Mouse (Mus musculus) right cerebral cortex, postnatal 25 days (tissue): Measurements from ENCODE around the gene Pde4a.
A peak's percentile ranks its signal among the peaks of the same experiment; 100 is the strongest.

ENCODE experiments used
- DNase-seq: peaks from one replicate; pipeline ENCODE4 v3.0.0; 2022

The Pde4a gene

DNA sequence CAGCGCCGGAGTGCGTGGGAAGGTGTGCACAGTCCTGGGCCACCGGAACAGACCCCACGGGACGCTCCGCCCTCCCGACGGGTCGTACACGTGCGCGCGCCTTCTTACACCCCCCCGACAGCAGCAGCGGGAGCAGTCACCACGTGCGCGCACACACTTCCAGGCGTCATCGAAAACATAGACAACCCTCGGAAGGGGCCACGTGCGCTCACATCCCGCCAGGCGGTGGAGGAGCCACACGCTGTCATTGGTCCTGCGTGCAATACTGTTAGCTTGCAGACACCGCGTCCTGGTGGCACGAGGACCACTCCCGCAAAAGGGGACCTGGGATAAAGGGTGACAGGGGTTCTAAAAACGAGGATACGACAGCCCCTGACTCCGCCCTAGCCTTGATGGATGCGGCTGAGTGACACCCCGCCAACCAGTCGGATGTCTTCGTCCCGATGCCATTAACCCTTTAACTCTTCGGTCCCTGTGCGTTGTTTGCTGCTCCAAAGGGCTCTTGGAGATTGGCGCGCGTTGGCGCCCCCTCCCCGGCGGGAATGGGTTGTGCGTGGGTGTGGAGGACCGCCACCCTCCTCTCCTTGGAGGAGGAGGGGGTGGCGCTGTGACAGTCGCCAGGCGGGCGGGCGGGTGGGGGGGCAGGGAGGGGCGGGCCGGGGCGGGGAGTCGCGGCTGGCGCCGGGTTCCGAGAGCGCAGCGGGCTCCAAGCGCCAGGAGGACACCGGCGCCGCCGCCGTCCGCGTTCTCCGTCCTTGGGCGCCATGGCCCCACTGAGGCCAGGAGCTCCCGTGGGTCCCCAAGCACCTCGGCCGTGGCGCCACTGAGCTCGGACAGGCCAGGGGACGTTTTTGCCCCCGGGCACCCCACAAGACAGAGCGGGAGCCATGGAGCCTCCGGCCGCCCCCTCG, at the start of gene Pde4a:
Gene Pde4a (plus strand): TSS at position 674 of the 911 bp plus-strand sequence.
- DNase-seq = peak; percentile 82

DNA sequence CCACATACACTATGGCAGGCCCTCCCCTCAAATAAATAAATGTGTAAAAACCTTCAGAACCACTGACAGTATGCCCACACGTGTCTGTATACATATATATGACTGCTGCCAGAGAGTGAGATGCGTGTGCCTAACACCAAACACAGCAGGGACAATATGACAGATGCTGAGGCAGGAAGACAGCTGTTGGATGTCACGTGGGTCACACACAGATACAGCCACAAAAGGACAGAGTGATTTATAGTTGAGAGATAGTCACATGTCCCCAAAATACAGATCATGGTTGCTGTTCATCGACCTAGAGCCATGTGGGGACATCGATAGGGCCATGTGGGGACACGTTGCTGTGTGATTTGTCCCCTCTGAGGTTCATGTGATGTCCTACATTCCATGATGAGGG, 48.4 kb upstream of the Pde4a start:
- DNase-seq = no peak

DNA sequence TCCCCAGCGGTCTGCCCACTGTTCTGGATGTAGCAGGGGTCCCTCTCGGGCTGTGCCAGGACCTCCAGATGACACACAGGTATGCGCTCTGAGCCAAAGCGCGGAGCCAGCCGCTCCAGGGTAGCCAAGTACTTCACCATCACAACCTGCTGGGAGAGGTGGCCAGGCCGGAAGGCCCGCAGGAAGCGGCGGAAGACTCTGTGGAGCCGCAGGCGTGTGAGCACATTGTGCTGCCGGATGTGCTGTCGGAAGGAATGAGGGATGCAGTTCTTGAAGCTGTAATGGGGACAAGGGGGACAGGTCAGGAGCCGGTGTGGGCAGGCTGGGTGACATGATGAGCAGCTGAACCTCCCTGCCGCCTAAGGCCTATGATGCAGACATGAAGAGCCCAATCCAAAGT, 44.0 kb upstream of the Pde4a start:
- DNase-seq = no peak

DNA sequence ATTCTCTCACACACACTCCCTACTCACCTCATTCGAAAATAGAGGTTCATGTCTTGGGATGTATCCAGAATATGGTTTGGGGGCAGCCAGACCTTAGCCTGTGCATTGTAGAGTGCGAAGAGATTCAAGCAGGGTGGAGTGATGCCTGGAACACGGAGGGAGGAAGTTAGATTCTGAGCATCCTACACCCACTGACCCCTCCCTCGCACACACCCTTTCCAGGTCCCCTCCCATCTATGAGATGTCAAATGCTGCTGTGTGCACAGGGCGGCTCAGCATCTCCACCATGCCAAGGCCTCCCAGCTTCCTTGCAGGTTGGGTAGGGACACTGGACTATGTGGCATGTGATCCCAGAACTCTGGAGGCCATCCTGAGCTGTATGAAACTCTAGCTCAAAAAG, 40.7 kb upstream of the Pde4a start:
- no peak for DNase-seq

DNA sequence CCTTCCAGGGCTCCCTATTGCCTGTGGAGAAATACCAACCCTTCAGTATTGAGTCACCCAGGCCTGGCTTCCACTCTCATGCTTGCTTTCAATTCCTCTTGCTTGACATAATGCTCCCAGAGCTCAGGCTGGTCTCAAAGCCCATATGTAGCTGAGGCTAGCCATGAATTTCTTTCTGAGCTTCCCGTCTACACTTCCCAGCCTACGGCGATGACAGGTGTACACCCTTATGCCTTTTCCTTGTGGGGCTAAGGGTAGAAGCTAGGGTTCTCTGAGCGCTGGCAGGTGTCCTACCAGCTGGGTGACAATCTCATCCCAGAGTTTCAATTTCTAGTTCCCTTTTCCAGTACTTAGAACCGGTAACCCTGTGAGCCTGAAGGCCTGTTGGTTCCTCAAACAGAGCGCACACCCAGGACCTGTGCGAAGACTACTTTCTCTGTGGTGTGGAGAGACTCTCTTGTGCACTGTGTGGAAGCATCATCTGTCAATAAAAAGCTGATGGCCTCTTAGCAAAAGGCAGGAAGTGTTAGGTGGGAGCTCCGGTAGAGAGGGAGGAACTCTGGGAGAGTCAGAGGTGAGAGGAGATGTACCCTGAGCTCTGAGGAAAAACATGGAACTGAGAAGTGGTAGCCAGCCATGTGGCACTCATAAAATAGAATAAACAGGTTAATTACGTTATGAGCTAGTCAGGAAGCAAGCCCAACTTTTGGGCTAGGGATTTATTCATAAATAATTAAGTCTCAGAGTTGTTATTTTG, 39.8 kb upstream of the Pde4a start:
- no peak for DNase-seq

DNA sequence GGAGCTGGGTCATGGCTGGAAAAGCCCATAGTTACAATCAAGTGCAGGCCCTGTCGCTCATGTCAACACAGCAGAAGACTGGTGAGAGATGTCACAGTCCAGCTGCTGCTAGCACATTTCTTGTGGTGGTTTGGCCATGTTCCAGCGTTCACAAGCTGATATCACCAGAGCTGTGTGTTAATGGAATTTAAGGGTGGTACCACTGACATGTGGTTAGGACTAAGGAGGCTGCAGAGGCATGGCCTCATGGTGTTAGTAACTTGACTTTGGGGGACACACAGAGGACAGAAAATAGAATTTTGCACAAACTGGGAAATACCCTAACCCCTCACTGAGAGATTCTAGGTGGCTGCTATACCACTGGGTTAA, 39.3 kb upstream of the Pde4a start:
- DNase-seq = no peak

DNA sequence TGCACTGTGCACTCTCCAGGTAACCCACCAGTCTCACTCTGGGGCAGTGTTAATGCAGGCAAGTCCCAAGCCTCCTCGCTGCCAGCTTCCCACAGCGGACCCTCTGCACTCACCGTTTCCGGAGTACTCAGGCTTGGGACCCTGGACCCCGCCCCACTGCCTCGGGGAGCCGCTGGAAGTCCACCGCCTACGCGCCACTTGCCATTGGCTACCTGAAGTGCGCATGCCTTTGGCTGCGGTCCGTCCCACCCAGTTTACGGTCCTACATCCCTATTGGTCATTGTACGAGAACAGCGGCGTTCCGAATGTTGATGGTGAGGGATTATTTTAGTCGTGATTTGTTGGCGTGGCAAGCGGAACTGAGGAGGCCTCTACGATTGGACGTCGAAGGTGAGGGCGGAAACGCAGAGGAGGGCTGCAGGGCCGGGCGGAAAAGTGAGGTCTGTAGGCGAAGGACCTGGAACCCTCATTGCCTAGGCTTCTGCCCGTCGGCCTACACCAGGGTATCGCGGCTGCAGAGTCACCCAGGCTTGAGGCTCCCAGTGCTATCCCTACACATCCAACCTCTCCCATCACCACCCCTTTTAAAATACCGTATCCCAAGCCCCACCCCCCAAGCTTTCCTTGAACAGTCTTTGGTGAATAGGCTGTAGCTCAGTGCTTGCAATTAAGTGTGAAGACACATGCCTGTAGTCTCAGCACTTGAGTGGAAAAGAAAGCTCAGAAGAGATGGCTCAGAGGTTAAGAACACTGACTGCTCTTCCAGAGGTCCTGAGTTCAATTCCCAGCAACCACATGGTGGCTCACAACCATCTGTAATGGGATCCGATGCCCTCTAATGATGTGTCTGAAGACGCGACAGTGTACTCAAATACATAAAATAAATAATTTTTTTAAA, 34.2 kb upstream of the Pde4a start, which contains the start of gene Tyk2:
Gene Tyk2 (minus strand): TSS at position 185 of the 898 bp plus-strand sequence.
- DNase-seq = peak; percentile 89

DNA sequence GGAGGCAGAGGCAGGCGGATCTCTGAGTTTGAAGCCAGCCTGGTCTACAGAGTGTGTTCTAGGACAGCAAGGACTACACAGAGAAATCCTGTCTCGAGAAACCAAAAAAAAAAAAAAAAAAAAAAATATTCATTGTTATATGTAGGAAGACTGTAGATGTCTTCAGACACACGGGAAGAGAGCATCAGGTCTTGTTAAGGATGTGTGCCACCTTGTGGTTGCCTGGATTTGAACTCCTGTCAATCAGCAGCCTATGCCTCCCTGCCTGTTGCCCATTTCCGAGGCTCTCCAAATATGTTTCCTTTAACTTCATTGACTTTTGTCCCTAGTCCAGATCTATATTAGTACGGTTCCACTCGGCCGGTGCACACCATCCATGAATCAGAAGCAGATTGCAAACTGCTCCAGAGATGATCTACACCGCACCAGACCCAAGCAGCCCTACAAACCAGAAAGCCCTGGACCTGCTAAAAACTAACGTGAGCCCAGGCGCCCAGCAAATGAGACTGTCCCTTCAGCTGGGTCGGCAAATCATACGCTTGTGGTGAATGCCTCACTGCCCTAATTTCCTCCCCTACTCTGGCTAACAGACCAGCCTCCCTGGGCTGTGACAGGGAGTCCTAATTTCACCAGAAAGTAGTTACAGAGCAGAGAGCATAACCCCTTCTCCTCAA, 33.3 kb upstream of the Pde4a start:
- DNase-seq = no peak

DNA sequence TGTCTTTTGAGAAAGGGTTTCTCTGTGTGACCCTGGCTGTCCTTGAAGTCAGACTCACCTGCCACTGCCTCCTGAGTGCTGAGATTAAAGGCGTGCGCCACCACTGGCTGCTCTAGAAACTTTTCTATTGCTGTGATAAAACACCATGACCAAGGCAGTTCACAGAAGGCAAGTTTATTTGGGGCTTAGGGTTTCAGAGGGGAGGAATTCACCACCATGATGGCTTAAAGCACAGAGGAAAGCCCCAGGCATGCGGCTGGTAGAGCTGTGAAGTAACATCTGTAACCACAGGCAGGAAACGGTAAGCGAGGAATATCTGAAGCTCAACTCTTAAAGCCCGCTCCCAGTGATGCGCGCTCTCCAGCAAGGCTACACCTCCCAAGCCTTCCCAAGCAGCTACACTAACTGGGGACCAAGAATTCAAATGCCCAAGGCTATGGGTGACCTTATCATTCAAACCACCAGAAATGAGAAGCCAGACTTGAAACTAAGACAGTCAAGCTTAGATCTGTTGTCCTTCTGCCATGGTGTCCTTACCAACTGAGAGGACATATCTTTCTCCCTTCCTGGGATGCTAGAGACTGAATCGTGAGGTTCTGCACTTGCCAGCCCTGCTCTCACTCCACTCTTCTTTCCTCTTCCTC, 32.3 kb upstream of the Pde4a start:
- DNase-seq = no peak

DNA sequence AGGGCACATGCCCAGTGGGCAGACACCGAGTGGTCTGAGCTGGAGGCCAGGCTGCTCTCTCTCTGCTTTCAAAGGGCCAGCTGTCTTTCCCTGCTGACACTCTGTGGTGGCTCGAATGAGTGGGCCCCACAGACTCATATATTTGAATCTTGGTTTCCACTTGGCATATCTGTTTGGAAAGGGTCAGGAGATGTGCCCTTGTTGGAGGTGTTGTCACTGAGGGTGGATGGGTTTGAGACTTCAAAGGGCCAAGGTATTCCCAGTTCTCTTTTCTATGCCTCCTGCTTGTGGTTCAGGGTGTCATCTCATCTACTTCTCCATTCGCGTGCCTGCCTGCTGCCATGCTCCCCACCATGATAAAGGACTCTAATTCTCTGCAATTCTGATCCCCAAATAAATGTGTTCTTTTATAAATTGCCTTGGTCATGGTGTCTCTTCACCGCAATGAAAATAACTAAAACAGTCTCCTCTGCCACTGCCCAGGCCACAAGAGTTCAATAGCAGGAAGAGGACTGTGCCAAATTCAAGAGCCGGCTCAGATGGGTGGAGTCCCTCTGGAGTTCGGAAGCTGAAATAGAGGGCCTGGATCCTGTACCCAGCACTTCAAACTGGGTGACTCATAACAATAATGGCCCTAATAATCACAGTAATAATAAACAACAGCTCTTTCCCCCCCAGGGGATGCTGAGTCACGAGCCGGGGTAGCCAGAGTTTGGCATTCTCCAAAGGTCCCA, 30.8 kb upstream of the Pde4a start:
- no peak for DNase-seq

DNA sequence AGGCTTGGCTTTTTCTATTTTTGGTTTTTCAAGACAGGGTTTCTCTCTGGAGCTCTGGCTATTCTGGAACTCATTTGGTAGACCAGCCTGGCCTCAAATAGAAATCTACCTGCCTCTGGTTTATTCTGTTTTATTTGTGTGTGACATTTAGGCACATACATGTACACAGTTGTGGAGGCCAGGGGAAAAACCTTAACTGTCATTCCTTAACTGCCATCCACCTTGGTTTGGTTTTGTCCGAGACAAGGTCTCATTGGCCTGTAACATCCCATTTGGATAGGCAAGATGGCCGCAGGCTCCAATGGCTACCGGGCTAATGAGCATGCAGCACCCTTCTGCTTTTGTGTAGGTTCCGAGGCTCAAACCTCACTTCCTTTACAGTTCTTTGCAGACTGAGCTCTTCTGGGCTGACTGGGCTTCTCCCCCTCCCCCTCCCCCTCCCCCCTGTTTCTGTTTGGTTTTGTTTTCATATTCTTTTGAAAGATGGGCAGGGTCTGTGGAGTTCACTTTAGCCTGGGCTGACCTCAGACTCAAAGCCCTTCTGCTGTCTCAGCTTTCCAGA, 30.1 kb upstream of the Pde4a start:
- no peak for DNase-seq

DNA sequence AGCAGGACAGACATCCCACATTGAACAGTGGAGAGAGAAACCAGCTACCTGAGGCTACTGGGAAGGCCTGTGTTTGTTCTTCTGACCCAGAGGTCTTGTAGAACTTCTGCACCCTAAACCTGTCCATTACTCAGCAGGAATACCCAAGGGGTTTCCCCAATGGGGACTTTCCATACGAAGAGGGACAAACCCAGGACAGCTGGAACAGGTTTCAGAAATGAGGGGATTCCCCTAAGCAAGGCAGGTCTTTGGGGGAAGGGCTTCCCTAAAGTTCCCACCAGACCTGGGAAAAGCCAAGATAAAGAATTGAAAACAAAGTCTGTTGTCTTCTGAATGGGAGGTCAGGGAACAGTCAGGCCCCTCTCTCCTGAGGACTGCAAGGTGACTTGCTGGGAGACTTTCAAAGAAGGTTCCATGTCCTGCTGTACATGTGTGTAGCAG, 29.6 kb upstream of the Pde4a start:
- DNase-seq = no peak

DNA sequence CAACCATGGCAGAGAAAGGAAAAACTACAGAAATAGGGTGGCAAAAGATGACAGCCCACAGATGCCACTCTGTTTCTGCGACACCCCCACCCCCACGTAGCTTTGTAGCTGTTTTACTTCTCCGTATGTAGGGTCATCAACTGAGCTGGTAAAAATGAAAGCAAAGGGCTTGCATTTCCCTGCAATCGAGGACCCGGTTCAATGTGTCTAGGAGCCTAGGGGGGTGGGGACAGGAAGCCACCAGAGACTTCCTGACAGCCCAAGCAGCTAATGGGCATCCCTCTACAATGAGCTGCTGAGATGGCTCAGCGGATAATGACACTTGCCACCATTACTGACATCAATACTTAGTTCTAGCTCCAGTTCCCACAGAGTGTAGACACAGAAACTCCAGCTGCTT, 29.1 kb upstream of the Pde4a start:
- DNase-seq = no peak

DNA sequence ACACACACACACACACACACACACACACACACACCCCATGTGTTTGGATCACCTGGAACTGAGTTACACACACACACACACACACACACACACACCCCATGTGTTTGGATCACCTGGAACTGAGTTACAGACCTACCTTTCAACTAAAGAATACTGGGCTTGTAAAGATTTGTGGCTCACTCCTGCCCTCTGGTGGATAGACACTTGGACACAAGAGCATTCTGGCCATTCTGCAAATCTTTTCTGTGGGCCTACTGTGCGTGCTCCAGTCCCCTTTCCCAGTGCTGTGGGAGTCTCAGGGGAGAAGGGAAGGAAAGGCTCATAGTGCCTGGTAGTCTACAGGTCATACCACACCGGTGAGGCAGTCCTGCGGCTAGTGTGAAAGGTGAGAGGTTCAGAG, 28.3 kb upstream of the Pde4a start:
- peak; percentile 31 for DNase-seq

DNA sequence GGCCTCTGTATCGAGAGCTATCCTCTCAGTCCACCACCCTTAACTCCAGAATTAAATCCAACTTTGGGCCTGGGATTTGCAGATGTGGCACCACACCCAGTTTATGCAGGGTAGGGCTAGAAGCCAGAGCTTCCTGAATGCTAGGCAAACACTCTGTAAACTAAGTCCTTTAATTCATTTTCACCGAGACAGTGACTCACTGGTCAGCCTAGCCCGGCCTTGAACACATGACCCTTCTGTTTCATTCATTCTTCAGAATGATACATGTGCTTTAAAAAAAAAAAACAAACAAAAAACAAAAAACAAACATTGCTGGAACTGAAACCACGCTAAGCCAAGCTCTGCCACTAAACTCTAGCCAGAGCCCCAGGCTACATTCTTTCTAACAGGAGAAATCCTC, 27.1 kb upstream of the Pde4a start:
- DNase-seq = no peak

DNA sequence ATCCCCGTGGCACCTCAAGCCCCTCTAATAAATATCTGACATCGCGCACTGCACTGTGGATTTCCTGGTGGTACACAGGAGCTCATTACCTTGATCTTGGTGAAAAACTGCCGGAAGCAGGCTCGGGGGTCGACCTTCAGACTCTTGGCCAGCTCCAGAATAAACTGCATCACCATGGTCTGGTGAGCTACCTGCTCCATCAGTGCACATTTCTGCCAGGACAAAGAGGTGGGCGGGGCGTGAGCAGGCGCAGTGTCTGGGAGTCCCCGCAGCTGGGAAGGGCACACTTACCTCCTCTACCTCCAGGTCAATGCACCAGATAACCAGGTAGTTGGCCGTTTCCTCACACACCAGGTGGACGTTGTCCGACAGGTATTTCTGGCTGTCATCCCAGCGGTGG, 23.6 kb upstream of the Pde4a start:
- DNase-seq = no peak

DNA sequence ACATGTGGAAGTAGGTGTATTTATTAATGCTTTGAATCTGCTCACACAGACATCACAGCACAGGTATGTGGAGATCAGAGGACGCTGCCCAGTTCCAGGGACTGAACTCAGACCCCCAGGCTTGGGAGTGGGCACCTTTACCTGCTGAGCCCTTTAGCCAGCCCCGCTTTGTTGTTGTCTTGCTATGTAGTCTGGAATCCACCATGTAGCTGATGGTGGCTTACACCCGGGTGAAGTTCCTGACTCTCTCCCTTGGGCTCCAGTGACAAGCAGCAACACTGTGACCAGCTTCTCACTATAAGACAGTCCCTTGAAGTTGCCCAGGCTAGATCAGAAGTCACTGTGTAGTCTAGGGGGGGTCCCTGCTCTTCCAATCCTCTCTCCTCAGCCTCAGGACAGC, 21.2 kb upstream of the Pde4a start:
- DNase-seq = no peak

DNA sequence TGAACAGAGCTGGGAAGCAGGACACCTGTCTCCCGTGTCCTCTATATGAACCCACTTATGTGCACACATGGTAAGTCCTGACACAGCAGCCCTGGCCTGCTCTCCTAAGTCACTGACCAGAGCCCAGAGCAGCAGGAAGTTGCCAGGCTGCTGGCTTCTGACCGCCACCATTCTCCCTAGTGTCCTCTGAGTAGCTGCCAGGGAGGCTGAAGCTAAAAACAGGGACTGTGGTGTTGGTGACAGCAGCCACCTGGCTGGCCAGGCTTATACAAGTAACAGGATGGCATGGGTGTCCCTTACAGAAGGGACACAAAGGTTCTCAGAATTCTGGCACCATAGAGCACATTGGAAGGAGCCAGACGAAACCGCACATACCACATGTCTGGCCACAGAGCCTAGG, 20.1 kb upstream of the Pde4a start:
- DNase-seq = no peak

DNA sequence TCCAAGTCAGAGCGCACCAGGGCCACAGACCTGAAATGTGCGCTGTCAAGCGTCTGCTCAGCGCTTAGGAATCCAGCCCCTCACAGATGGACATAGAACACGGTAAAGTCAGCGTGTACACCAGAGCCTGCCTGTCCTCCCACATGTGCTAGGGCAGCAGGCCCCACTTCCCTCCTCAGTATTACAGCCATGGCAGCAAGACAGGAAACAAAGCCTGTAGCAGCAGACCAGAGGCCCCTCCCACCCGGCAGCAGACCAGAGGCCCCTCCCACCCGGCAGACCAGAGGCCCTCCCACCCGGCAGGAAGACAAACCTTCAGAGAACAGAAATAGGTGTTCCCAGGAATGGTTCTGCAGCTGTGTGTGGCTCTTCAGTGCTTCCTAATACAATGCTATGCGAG, 18.8 kb upstream of the Pde4a start:
- no peak for DNase-seq

DNA sequence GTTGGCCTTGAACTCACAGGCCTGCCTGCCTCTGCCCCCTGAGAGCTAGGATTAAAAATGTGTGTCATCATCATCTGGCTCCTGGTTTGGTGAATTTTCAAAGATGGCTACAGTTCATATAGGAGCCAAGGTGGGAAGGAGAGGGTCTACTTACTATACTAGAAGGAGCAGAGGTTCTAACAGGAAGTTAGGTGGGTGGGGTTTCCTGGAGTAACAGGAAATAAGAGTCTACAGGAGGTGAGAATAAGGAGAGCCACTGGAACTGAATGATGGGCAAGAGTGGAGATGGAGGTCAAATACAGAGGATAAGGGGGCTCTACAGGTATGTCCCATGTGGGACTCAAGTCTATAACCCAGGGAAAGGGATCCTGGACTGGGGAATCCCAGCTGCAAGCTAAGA, 17.1 kb upstream of the Pde4a start:
- DNase-seq = no peak

DNA sequence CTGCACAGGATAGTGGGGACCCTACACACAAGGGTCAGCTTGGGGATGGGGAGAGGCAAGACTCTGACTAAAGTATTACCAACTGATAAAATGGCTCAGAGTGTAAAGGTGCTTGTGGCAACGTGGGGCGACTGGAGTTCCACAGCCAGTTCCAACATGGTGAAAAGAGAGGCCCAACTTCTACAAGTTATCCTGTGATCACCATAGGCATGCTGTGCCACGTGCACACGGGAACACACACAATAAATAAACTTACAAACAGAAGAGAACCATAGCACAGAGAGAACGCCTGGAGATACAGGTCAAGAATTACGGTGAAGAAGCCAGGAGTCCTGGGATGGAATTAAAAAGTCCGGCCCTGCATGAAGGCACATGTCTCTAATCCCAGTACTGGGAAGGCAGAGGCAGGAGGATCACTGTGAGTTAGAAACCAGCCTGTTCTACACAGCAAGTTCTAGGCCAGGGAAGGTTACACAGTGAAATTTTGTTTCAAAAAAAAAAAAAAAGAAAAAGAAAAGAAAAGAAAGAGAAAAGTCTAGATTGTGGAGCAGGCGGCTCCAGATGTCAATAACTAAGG, 16.3 kb upstream of the Pde4a start:
- no peak for DNase-seq
